Mouse (Mus musculus) ES-Bruce4 (cell line): ENCODE data around the gene Tktl1. TPM values are rescaled to one million over a fixed set of nuclear protein-coding genes. Genes with fewer than 3 reads are reported as not detected.

Source experiments
- H3K27ac ChIP-seq: 2 replicates; pipeline ENCODE4 v1.5.1; 2012; ENCODE audit warnings: low read length, inconsistent platforms; ENCODE audit not compliant: insufficient read depth
- H3K27me3 ChIP-seq: 2 replicates; pipeline ENCODE4 v1.6.1; 2012; ENCODE audit warnings: mild to moderate bottlenecking, low read length, inconsistent platforms; ENCODE audit not compliant: control insufficient read depth, poor library complexity, insufficient read depth, severe bottlenecking
- H3K36me3 ChIP-seq: 2 replicates; pipeline ENCODE4 v1.6.1; 2012; ENCODE audit warnings: inconsistent platforms, mild to moderate bottlenecking, low read length, moderate library complexity; ENCODE audit not compliant: control insufficient read depth, poor library complexity, insufficient read depth, severe bottlenecking
- H3K4me1 ChIP-seq: one replicate; pipeline ENCODE4 v1.8.1; 2011; ENCODE audit warnings: low read length; ENCODE audit not compliant: control insufficient read depth, insufficient read depth
- H3K4me3 ChIP-seq: 2 replicates; pipeline ENCODE4 v1.5.1; 2011; ENCODE audit warnings: low read depth, mild to moderate bottlenecking, low read length
- H3K9ac ChIP-seq: 2 replicates; pipeline ENCODE4 v1.6.1; 2012; ENCODE audit warnings: low read depth, mild to moderate bottlenecking, inconsistent platforms; ENCODE audit not compliant: poor library complexity, severe bottlenecking
- H3K9me3 ChIP-seq: replicated peaks from 2 replicates; pipeline ENCODE4 v1.6.1; 2012; ENCODE audit warnings: mild to moderate bottlenecking, low read length, inconsistent platforms; ENCODE audit not compliant: control insufficient read depth, poor library complexity, insufficient read depth, severe bottlenecking
- CTCF ChIP-seq: IDR thresholded peaks from one replicate; pipeline ENCODE4 v1.8.1; 2011; ENCODE audit warnings: low read depth, low read length
- EP300 ChIP-seq: IDR thresholded peaks from 2 replicates; pipeline ENCODE4 v1.6.1; 2011; ENCODE audit warnings: low read depth, low read length; ENCODE audit not compliant: insufficient read depth
- POLR2A ChIP-seq: IDR thresholded peaks from one replicate; pipeline ENCODE4 v1.8.1; 2011; ENCODE audit warnings: low read length; ENCODE audit not compliant: insufficient read depth
- polyA plus RNA-seq: library from polyadenylated mRNA; stranded (reverse); fragments of >200 nt; gene quantifications from 2 replicates; pipeline ENCODE4 v1.2.4, GENCODE M21; 2011; ENCODE audit warnings: low read depth; ENCODE audit not compliant: missing spikeins, insufficient read depth, insufficient read length

Gene Tktl1
- polyA plus RNA-seq, 1 experiment, result not detected

DNA sequence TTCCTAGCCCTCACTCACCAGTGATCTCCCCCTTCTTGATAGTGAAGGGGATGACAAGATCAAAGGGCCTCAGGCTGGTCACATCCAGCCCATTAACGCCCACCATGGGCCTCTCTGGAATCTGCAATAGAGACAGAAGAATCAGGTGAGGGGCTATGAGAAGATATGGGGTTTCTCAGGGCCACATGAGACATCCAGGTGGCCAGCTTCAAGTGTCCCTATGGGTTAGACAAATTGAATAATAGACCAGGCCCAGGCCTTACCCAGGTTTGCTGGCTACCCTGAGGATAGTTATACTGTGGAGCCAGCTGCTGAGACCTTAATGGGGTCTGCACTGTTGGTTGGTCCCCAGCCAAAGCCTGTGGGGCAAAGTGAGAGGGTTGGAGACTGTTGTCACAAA lies 53.0 kb downstream of the Tktl1 start:
- TF ChIP-seq POLR2A (no peak), CTCF (no peak), EP300 (no peak)
- Histone ChIP-seq H3K4me3 (no peak overlapping the region), H3K27ac (no peak overlapping the region), H3K36me3 (peaks cover 55% of the 10 kb centered on the region), H3K27me3 (no peaks in the 10 kb centered on the region), H3K9me3 (no peaks in the 10 kb centered on the region), H3K4me1 (no peaks in the 10 kb centered on the region), H3K9ac (no peak overlapping the region)

DNA sequence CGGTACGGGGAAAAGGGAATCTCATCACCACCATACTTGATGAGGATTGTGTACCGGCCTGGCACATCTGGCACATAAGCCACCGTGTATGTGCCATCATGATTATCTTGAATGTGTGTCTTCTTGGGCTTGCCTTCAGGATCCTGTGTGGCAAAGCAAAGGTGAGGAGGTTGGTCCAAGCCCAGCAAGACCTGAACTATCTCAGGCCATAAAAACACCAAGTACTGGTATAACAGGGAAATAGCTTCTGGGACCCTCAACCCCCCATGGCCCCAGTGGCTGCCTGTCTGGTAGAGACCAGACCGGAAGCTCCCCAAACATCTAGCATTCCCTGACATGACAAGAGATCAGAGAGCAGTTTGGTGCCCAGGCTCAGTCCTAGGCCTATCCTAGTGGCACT lies 56.1 kb downstream of the Tktl1 start:
- no peaks in the 10 kb centered on the region for H3K4me1 ChIP-seq
- H3K36me3 ChIP-seq, result peaks cover 50% of the 10 kb centered on the region
- no peak for TF ChIP-seq POLR2A
- no peak for TF ChIP-seq EP300
- TF ChIP-seq CTCF, result no peak
- no peak overlapping the region for H3K9ac ChIP-seq
- no peaks in the 10 kb centered on the region for H3K9me3 ChIP-seq
- H3K4me3 ChIP-seq, result no peak overlapping the region
- no peak overlapping the region for H3K27ac ChIP-seq
- H3K27me3 ChIP-seq, result no peaks in the 10 kb centered on the region

DNA sequence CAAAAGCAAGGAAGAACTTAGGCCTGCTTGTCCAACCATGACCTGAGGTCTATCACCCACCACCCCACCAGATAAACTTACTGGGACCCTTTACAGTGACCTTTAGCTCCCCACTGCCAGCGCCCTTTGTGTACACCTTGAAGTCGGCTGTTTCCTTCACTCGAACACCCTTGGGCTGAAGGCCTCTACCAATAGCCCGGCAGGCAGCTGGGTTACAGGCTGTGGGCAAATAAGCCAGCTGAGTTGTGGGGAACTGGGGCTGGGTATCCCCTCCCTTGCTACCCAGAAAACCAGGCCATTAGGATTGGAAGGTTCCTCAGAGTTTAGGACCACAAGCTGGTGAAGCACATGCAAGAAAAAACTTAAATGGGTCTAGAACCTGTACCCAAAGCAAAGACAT lies 63.3 kb downstream of the Tktl1 start:
- no peaks in the 10 kb centered on the region for H3K4me1 ChIP-seq
- TF ChIP-seq EP300, result no peak
- no peak for TF ChIP-seq CTCF
- no peak for TF ChIP-seq POLR2A
- H3K9ac ChIP-seq, result no peak overlapping the region
- H3K9me3 ChIP-seq, result no peaks in the 10 kb centered on the region
- H3K36me3 ChIP-seq, result peaks cover 51% of the 10 kb centered on the region
- no peaks in the 10 kb centered on the region for H3K27me3 ChIP-seq
- no peak overlapping the region for H3K4me3 ChIP-seq
- no peak overlapping the region for H3K27ac ChIP-seq

DNA sequence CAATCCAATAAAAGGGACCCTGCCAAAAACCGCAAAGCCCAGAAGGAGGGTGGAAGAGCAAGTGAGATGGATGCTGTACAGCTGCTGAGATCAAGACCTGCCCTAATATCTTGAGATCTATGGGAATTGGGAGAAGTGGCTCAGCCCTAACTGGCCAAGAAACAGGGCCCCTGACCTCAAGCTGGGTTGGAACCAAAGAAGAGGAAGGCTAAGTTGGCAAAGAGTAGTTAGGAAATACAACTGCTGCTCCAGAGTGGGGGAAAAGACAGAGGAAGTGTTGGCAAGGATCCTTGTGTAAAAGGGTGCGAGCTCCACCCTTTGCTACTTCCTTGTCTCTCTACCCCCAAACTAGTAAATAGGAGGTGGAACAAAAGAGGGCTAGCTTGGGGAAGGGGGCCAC lies 66.3 kb downstream of the Tktl1 start:
- Histone ChIP-seq H3K4me1 (no peaks in the 10 kb centered on the region), H3K9me3 (no peaks in the 10 kb centered on the region), H3K4me3 (no peak overlapping the region), H3K36me3 (peaks cover 34% of the 10 kb centered on the region), H3K27me3 (no peaks in the 10 kb centered on the region), H3K27ac (no peak overlapping the region), H3K9ac (no peak overlapping the region)
- TF ChIP-seq EP300, result no peak
- no peak for TF ChIP-seq CTCF
- TF ChIP-seq POLR2A, result no peak

DNA sequence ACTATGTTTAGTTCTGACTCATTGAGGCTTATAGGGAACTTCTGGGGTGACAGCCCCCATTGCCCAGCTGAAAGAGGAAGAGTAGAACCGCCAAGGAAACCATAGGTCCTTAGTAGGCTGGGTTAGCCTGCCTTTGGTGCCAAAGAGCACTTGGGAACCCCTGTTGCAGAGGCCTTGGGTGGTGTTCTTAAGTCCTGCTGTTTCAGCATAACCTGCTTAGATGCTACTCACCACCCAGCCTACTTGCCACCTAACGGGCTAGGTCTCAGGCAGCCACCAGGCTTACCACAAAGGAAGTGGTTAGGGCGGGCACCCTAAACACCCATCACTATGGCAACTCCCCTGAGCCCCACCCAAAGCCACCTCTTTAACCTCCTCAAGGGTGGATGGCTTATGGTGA lies 66.7 kb downstream of the Tktl1 start:
- H3K27ac ChIP-seq, result peak overlapping the region; percentile 68; the same call in 1 of the 2 replicates
- H3K4me3 ChIP-seq, result no peak overlapping the region
- no peaks in the 10 kb centered on the region for H3K9me3 ChIP-seq
- H3K36me3 ChIP-seq, result peaks cover 34% of the 10 kb centered on the region
- no peaks in the 10 kb centered on the region for H3K4me1 ChIP-seq
- TF ChIP-seq EP300, result no peak
- TF ChIP-seq POLR2A, result no peak
- TF ChIP-seq CTCF, result no peak
- H3K9ac ChIP-seq, result peak overlapping the region; percentile 71; the same call in 1 of the 2 replicates
- H3K27me3 ChIP-seq, result no peaks in the 10 kb centered on the region

DNA sequence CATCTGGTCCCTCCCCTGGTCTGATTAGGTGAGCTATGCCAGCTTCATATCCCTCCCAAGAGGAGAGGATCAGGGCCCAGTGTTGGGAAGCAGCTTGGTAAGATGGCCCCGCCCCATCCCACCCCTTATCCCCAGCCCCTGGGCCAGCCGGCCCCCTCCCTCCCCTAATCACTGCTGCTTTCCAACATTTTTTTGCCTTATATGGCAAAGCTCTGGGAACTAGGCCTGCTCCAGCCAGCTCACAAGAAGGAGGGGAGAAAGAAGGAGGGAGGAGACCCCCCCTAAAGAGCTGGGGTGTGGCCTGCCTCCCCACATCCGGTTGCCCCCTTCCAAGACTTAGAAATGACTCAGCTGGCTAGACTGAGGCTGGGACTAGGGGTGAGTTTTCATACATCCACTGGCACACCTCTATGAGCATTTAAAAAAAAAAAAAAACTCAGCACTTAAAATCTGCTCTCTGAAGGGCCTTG lies 67.6 kb downstream of the Tktl1 start:
- peaks cover 30% of the 10 kb centered on the region for H3K36me3 ChIP-seq
- H3K4me3 ChIP-seq, result peak overlapping the region; percentile 33; the same call in 1 of the 2 replicates
- H3K9ac ChIP-seq, result peak overlapping the region; percentile 71
- H3K27me3 ChIP-seq, result no peaks in the 10 kb centered on the region
- no peaks in the 10 kb centered on the region for H3K4me1 ChIP-seq
- TF ChIP-seq POLR2A (no peak), EP300 (no peak), CTCF (no peak)
- no peaks in the 10 kb centered on the region for H3K9me3 ChIP-seq
- H3K27ac ChIP-seq, result peak overlapping the region; percentile 68
